Mouse (Mus musculus) MEL (cell line): Measurements from ENCODE around the gene Frmd7. TPM values are rescaled to one million over a fixed set of nuclear protein-coding genes. Genes with fewer than 3 reads are reported as not detected.

Experiments
- DNase-seq: peaks from one replicate; pipeline ENCODE4 v3.0.0; 2011; ENCODE audit warnings: low read depth, low spot score
- H3K27ac ChIP-seq: 2 replicates; pipeline ENCODE4 v1.5.1; 2012; ENCODE audit warnings: low read depth, mild to moderate bottlenecking, control low read depth, low read length, moderate library complexity; ENCODE audit not compliant: control insufficient read depth
- H3K27me3 ChIP-seq, 2 experiments: fragments of 150-350 bp in 1 of 2; sonication (generic) in 1 of 2; 2 replicates each; pipeline ENCODE4 v1.6.1; 2012; ENCODE audit warnings: low read length in 2 of 2, mild to moderate bottlenecking in 2 of 2, improper control_type of control experiment in 1 of 2, moderate library complexity in 1 of 2; ENCODE audit not compliant: insufficient read depth in 2 of 2, control insufficient read depth in 1 of 2
- H3K36me3 ChIP-seq, 2 experiments: 2 replicates each; pipeline ENCODE4 v1.6.1; 2012 to 2014; ENCODE audit warnings: low read length in 2 of 2, improper control_type of control experiment in 1 of 2, inconsistent platforms in 1 of 2, mild to moderate bottlenecking in 1 of 2; ENCODE audit not compliant: insufficient read depth in 2 of 2, control insufficient read depth in 1 of 2
- H3K4me1 ChIP-seq, 2 experiments: fragments of 150-350 bp in 1 of 2; sonication (generic) in 1 of 2; 2 replicates each; pipeline ENCODE4 v1.6.1; 2012; ENCODE audit warnings: low read length in 2 of 2, improper control_type of control experiment in 1 of 2, mild to moderate bottlenecking in 1 of 2; ENCODE audit not compliant: insufficient read depth in 2 of 2, control insufficient read depth in 1 of 2
- H3K4me3 ChIP-seq, 2 experiments: fragments of 150-350 bp in 1 of 2; sonication (generic) in 1 of 2; 2 replicates each; pipeline ENCODE4 v1.5.1; 2012; ENCODE audit warnings: low read depth in 2 of 2, low read length in 2 of 2, mild to moderate bottlenecking in 2 of 2, moderate library complexity in 2 of 2, control low read depth in 1 of 2, improper control_type of control experiment in 1 of 2; ENCODE audit not compliant: control insufficient read depth in 1 of 2, insufficient read depth in 1 of 2
- H3K79me2 ChIP-seq: 2 replicates; pipeline ENCODE4 v1.6.1; 2012; ENCODE audit warnings: mild to moderate bottlenecking, low read length, moderate library complexity; ENCODE audit not compliant: control insufficient read depth, poor library complexity, insufficient read depth
- H3K9ac ChIP-seq: 2 replicates; pipeline ENCODE4 v1.6.1; 2012; ENCODE audit warnings: low read depth, mild to moderate bottlenecking, control low read depth, low read length, moderate library complexity; ENCODE audit not compliant: control insufficient read depth, poor library complexity, severe bottlenecking
- H3K9me3 ChIP-seq: fragments of 150-350 bp; sonication (generic); replicated peaks from 2 replicates; pipeline ENCODE4 v1.6.1; 2012; ENCODE audit warnings: mild to moderate bottlenecking, low read length, improper control_type of control experiment, moderate library complexity; ENCODE audit not compliant: insufficient read depth
- CHD1 ChIP-seq: IDR thresholded peaks from 2 replicates; pipeline ENCODE4 v1.6.1; 2012; ENCODE audit warnings: low read depth, mild to moderate bottlenecking, inconsistent platforms, low read length, improper control_type of control experiment
- CHD2 ChIP-seq: IDR thresholded peaks from 2 replicates; pipeline ENCODE4 v1.6.1; 2011; ENCODE audit warnings: low read length, improper control_type of control experiment
- E2F4 ChIP-seq: IDR thresholded peaks from 2 replicates; pipeline ENCODE4 v1.6.1; 2011; ENCODE audit warnings: low read depth, low read length, improper control_type of control experiment, borderline replicate concordance
- ELF1 ChIP-seq: IDR thresholded peaks from 2 replicates; pipeline ENCODE4 v1.6.1; 2014; ENCODE audit warnings: low read depth, mild to moderate bottlenecking, inconsistent platforms, low read length, improper control_type of control experiment, moderate library complexity
- EP300 ChIP-seq, 2 experiments: IDR thresholded peaks; 2 replicates each; pipeline ENCODE4 v1.6.1; 2011; ENCODE audit warnings: improper control_type of control experiment in 2 of 2, low read length in 2 of 2, low read depth in 1 of 2, mild to moderate bottlenecking in 1 of 2
- ETS1 ChIP-seq: IDR thresholded peaks from 2 replicates; pipeline ENCODE4 v1.6.1; 2012; ENCODE audit warnings: low read depth, mild to moderate bottlenecking, inconsistent platforms, low read length, improper control_type of control experiment, moderate library complexity
- GABPA ChIP-seq: IDR thresholded peaks from 2 replicates; pipeline ENCODE4 v1.6.1; 2012; ENCODE audit warnings: low read depth, mild to moderate bottlenecking, inconsistent platforms, low read length, improper control_type of control experiment, moderate library complexity
- GATA1 ChIP-seq: IDR thresholded peaks from 2 replicates; pipeline ENCODE4 v1.6.1; 2011; ENCODE audit warnings: low read depth, low read length, improper control_type of control experiment
- HCFC1 ChIP-seq: IDR thresholded peaks from 2 replicates; pipeline ENCODE4 v1.6.1; 2012; ENCODE audit warnings: low read depth, mild to moderate bottlenecking, inconsistent platforms, low read length, improper control_type of control experiment, moderate library complexity
- KAT2A ChIP-seq: conservative IDR thresholded peaks from 2 replicates; pipeline ENCODE4 v1.6.1; 2012; ENCODE audit warnings: low read depth, low read length, improper control_type of control experiment, inconsistent platforms
- MAFK ChIP-seq: IDR thresholded peaks from 2 replicates; pipeline ENCODE4 v1.6.1; 2011; ENCODE audit warnings: low read depth, mild to moderate bottlenecking, low read length, improper control_type of control experiment, borderline replicate concordance
- MAX ChIP-seq: IDR thresholded peaks from 2 replicates; pipeline ENCODE4 v1.6.1; 2011; ENCODE audit warnings: low read length, improper control_type of control experiment
- MXI1 ChIP-seq: IDR thresholded peaks from 2 replicates; pipeline ENCODE4 v1.6.1; 2011; ENCODE audit warnings: mild to moderate bottlenecking, low read depth, low read length, improper control_type of control experiment
- MYC ChIP-seq: IDR thresholded peaks from 2 replicates; pipeline ENCODE4 v1.6.1; 2011; ENCODE audit warnings: low read depth, mild to moderate bottlenecking, low read length, improper control_type of control experiment, moderate library complexity
- POLR2A ChIP-seq, 2 experiments: IDR thresholded peaks; 2 replicates each; pipeline ENCODE4 v1.6.1; 2011 to 2012; ENCODE audit warnings: low read length in 2 of 2, mild to moderate bottlenecking in 2 of 2, control low read depth in 1 of 2, improper control_type of control experiment in 1 of 2, low read depth in 1 of 2, moderate library complexity in 1 of 2; ENCODE audit not compliant: control insufficient read depth in 1 of 2, insufficient read depth in 1 of 2, poor library complexity in 1 of 2
- POLR2AphosphoS5 ChIP-seq: IDR thresholded peaks from 2 replicates; pipeline ENCODE4 v1.6.1; 2012; ENCODE audit warnings: low read depth, borderline replicate concordance, mild to moderate bottlenecking, inconsistent platforms, low read length, moderate library complexity, mixed read lengths
- RAD21 ChIP-seq: IDR thresholded peaks from 2 replicates; pipeline ENCODE4 v1.6.1; 2011; ENCODE audit warnings: mild to moderate bottlenecking, low read depth, low read length, improper control_type of control experiment
- RCOR1 ChIP-seq: IDR thresholded peaks from 2 replicates; pipeline ENCODE4 v1.6.1; 2012; ENCODE audit warnings: low read depth, mild to moderate bottlenecking, inconsistent platforms, low read length, improper control_type of control experiment
- SIN3A ChIP-seq: IDR thresholded peaks from 2 replicates; pipeline ENCODE4 v1.6.1; 2012; ENCODE audit warnings: low read length, improper control_type of control experiment, inconsistent platforms
- SMC3 ChIP-seq: IDR thresholded peaks from 2 replicates; pipeline ENCODE4 v1.6.1; 2011; ENCODE audit warnings: low read depth, low read length, improper control_type of control experiment
- TAL1 ChIP-seq: IDR thresholded peaks from 2 replicates; pipeline ENCODE4 v1.6.1; 2012; ENCODE audit warnings: mild to moderate bottlenecking, inconsistent platforms, low read length, moderate library complexity, mixed read lengths
- USF2 ChIP-seq, 2 experiments: IDR thresholded peaks; 2 replicates each; pipeline ENCODE4 v1.6.1; 2011 to 2012; ENCODE audit warnings: improper control_type of control experiment in 2 of 2, low read length in 2 of 2, borderline replicate concordance in 1 of 2, inconsistent platforms in 1 of 2, low read depth in 1 of 2, mild to moderate bottlenecking in 1 of 2; ENCODE audit not compliant: insufficient read depth in 1 of 2
- ZMIZ1 ChIP-seq: IDR thresholded peaks from 2 replicates; pipeline ENCODE4 v1.6.1; 2012; ENCODE audit warnings: low read depth, mild to moderate bottlenecking, inconsistent platforms, low read length, improper control_type of control experiment, moderate library complexity
- ZNF384 ChIP-seq: IDR thresholded peaks from 2 replicates; pipeline ENCODE4 v1.6.1; 2012; ENCODE audit warnings: low read depth, mild to moderate bottlenecking, inconsistent platforms, low read length, improper control_type of control experiment
- polyA plus RNA-seq, 2 experiments: library from polyadenylated mRNA; stranded (reverse) in 1 of 2; unstranded in 1 of 2; fragments of >175 nt in 1 of 2; fragments of >200 nt in 1 of 2; gene quantifications; 2 replicates each; pipeline versions ENCODE4 v1.2.1 to v1.2.4; 2012; ENCODE audit warnings: low replicate concordance in 2 of 2, low read depth in 1 of 2; ENCODE audit not compliant: insufficient read length in 2 of 2, insufficient read depth in 1 of 2, missing spikeins in 1 of 2
- total RNA-seq: library from RNA; depleted of rRNA; stranded (reverse); fragments of 300-350 nt; gene quantifications from 2 replicates; pipeline ENCODE4 v1.2.3, GENCODE M21; 2012

Frmd7 gene
- total and polyA plus RNA-seq, 3 experiments, result not detected

- H3K27ac ChIP-seq, result no peak overlapping the region
- H3K27me3 ChIP-seq, result no peaks in the 10 kb centered on the region
- no peak for DNase-seq
- H3K9me3 ChIP-seq, result no peaks in the 10 kb centered on the region
- no peaks in the 10 kb centered on the region for H3K4me1 ChIP-seq
- no peaks in the 10 kb centered on the region for H3K36me3 ChIP-seq
- no peaks in the 10 kb centered on the region for H3K79me2 ChIP-seq
- no peak overlapping the region for H3K4me3 ChIP-seq
- no peak overlapping the region for H3K9ac ChIP-seq
- TF ChIP-seq CHD1 (no peak), USF2 (IDR thresholded peaks at IDR 0.05; ENCODE audit: borderline replicate concordance in 1 of 2, insufficient read depth in 1 of 2, low read depth in 1 of 2, low read length in 2 of 2) (no peak), SIN3A (no peak), SMC3 (no peak), MXI1 (no peak), TAL1 (no peak), POLR2A (IDR thresholded peaks at IDR 0.05; ENCODE audit: control insufficient read depth in 1 of 2, insufficient read depth in 1 of 2, low read depth in 1 of 2, low read length in 2 of 2, poor library complexity in 1 of 2) (no peak), E2F4 (no peak), HCFC1 (no peak), MAFK (no peak), ETS1 (no peak), MYC (no peak), ZMIZ1 (no peak), CHD2 (no peak), GABPA (no peak), ELF1 (no peak), EP300 (IDR thresholded peaks at IDR 0.05; ENCODE audit: low read depth in 1 of 2, low read length in 2 of 2) (no peak), ZNF384 (no peak), RAD21 (no peak)
- TF ChIP-seq, all 39 proteins: peak for 0
These were observed 35.9 kb upstream of the Frmd7 start for GRCm38 (mm10) chrX:50978428-50978827.

GRCm38 (mm10) chrX:50972145-50972544 is 29.6 kb upstream of the Frmd7 start:
- TF ChIP-seq E2F4 (no peak), RAD21 (no peak), KAT2A (no peak), MAX (no peak), EP300 (IDR thresholded peaks at IDR 0.05; ENCODE audit: low read depth in 1 of 2, low read length in 2 of 2) (no peak), HCFC1 (no peak), MXI1 (no peak), POLR2AphosphoS5 (no peak), TAL1 (no peak), CHD2 (no peak), GATA1 (no peak), RCOR1 (no peak), ZMIZ1 (no peak)
- no peaks in the 10 kb centered on the region for H3K9me3 ChIP-seq
- no peaks in the 10 kb centered on the region for H3K36me3 ChIP-seq
- H3K79me2 ChIP-seq, result no peaks in the 10 kb centered on the region
- H3K4me1 ChIP-seq, result no peaks in the 10 kb centered on the region
- H3K4me3 ChIP-seq, result no peak overlapping the region
- no peak overlapping the region for H3K27ac ChIP-seq
- H3K27me3 ChIP-seq, result no peaks in the 10 kb centered on the region
- DNase-seq, result no peak
- H3K9ac ChIP-seq, result no peak overlapping the region
